ENCODE assay signal across 11 mouse cellular contexts in the genomic region with DNA sequence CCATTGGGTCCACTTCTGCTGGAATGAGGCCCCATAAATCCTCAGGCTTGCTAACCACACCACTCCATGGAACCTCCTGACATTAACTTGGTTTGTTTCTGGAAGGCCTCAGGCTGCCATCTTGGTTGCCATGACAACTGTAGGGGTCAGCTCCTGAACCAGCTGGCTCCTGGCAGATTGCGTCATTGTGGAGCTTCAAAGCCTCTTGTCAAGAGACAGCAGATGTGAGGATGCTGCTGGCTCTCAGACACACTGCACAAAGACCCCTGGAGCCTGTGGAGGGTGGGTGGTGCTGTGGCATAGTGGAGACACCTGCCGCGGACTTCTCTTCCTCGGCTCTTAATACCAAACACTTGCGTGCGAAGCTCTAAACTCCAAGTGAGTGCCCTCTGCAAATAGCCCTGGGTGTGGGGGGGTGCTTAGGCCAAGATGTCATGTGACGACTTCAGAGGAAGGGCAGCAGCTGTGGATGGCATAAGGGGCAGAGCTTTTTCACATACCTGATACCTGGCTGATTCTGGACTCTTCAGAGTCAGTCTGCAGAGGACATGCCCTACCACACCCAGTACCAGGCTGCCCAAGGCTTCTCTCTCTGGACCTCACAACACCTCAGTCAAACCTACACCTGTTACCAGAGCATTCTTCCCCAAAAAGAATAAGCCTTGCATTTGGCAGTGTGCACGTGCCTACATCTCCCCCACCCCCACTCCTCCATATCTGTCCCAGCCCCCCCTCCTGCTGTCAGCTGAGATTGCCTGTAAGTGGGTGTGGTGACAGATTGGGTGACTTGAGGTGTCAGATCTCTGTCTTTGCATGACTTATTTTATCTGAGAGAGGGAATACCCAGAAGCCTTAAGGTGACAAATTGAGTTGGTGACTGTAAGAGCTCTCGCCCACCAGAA. TPM values are rescaled to one million over a fixed set of nuclear protein-coding genes. Genes with fewer than 3 reads are reported as not detected.
DNase-seq lines count a peak whose midpoint lies in the region; ATAC-seq and TF ChIP-seq lines count a peak whose summit lies in the region.
"Had no signal": no experiment of that assay in that cellular context is flagged by ENCODE, and none has a peak within 500 bp of the region (broad histone marks: within the 10 kb centered on the region; RNA-seq: fewer than 3 reads in every experiment).

No protein-coding gene starts in this region.

- H3K4me2 ChIP-seq in lung, embryonic 14.5 days: no peak overlapping the region
- no peak overlapping the region for H3K4me2 ChIP-seq in embryonic facial prominence, embryonic 12.5 days (replicated peaks)
- H3K4me2 ChIP-seq in hindbrain, embryonic 14.5 days (replicated peaks): no peak overlapping the region
- H3K4me2 ChIP-seq: limb, embryonic 12.5 days had no signal

- H3K27me3 ChIP-seq in lung, embryonic 14.5 days (ENCODE audit: insufficient read depth, low read length): no peaks in the 10 kb centered on the region
- H3K27me3 ChIP-seq in embryonic facial prominence, embryonic 12.5 days: no peaks in the 10 kb centered on the region
- H3K27me3 ChIP-seq in hindbrain, embryonic 14.5 days (ENCODE audit: control insufficient read depth, insufficient read depth, low read length): no peaks in the 10 kb centered on the region
- H3K27me3 ChIP-seq: limb, embryonic 12.5 days had no signal

- H3K4me3 ChIP-seq in lung, embryonic 14.5 days (ENCODE audit: low read depth, low read length): no peak overlapping the region
- no peak overlapping the region for H3K4me3 ChIP-seq in embryonic facial prominence, embryonic 12.5 days
- H3K4me3 ChIP-seq in hindbrain, embryonic 14.5 days (replicated peaks; ENCODE audit: low read length): no peak overlapping the region
- H3K4me3 ChIP-seq: limb, embryonic 12.5 days had no signal

- H3K9me3 ChIP-seq in lung, embryonic 14.5 days (ENCODE audit: low read depth, low read length): no peaks in the 10 kb centered on the region
- no peaks in the 10 kb centered on the region for H3K9me3 ChIP-seq in embryonic facial prominence, embryonic 12.5 days
- no peaks in the 10 kb centered on the region for H3K9me3 ChIP-seq in hindbrain, embryonic 14.5 days (ENCODE audit: control insufficient read depth, low read length)
- H3K9me3 ChIP-seq: limb, embryonic 12.5 days had no signal

- DNase-seq in lung, embryonic 14.5 days: peak; percentile 43
- DNase-seq in lung, postnatal 36 days: no peak
- DNase-seq in hindbrain, embryonic 14.5 days (ENCODE audit: low spot score): peak; percentile 52
- peak; percentile 81 for DNase-seq in retina, postnatal 1 day
- no peak for DNase-seq in kidney, postnatal 25 days
- DNase-seq in spleen, postnatal 14 days (ENCODE audit: low spot score in 2 of 2): no peak
- DNase-seq: kidney, adult 9 months; thymus, postnatal 25 days had no signal

- ATAC-seq in lung, embryonic 14.5 days (ENCODE audit: insufficient read depth): no peak
- no peak for ATAC-seq in embryonic facial prominence, embryonic 12.5 days (ENCODE audit: insufficient number of reproducible peaks, insufficient read depth, low FRiP score, low TSS enrichment)
- ATAC-seq in hindbrain, embryonic 14.5 days (ENCODE audit: low FRiP score): peak; percentile 53; the same call in 1 of the 2 replicates

- no peak overlapping the region for H3K9ac ChIP-seq in lung, embryonic 14.5 days
- no peak overlapping the region for H3K9ac ChIP-seq in embryonic facial prominence, embryonic 12.5 days
- no peak overlapping the region for H3K9ac ChIP-seq in hindbrain, embryonic 14.5 days
- H3K9ac ChIP-seq: limb, embryonic 12.5 days had no signal

- H3K36me3 ChIP-seq in lung, embryonic 14.5 days (ENCODE audit: insufficient read depth): peaks cover 87% of the 10 kb centered on the region
- H3K36me3 ChIP-seq in embryonic facial prominence, embryonic 12.5 days: peaks cover 83% of the 10 kb centered on the region
- peaks cover 90% of the 10 kb centered on the region for H3K36me3 ChIP-seq in hindbrain, embryonic 14.5 days (replicated peaks; ENCODE audit: control insufficient read depth, insufficient read depth)

- no peak overlapping the region for H3K27ac ChIP-seq in lung, embryonic 14.5 days (ENCODE audit: low read depth)
- H3K27ac ChIP-seq in embryonic facial prominence, embryonic 12.5 days: peak overlapping the region; percentile 17; the same call in 1 of the 2 replicates
- H3K27ac ChIP-seq in hindbrain, embryonic 14.5 days: peak overlapping the region; percentile 57
- H3K27ac ChIP-seq: limb, embryonic 12.5 days; macrophage had no signal

- 66% methylated on average over 9 of the region's 9 CpGs for WGBS in lung, embryonic 14.5 days
- 78% methylated on average over 9 of the region's 9 CpGs for WGBS in embryonic facial prominence, embryonic 12.5 days
- 38% methylated on average over 9 of the region's 9 CpGs for WGBS in hindbrain, embryonic 14.5 days

- no peaks in the 10 kb centered on the region for H3K4me1 ChIP-seq in lung, embryonic 14.5 days (ENCODE audit: insufficient read depth)
- H3K4me1 ChIP-seq in embryonic facial prominence, embryonic 12.5 days: no peaks in the 10 kb centered on the region
- H3K4me1 ChIP-seq in hindbrain, embryonic 14.5 days (replicated peaks; ENCODE audit: control insufficient read depth, insufficient read depth, low read length): no peaks in the 10 kb centered on the region; the same call in 1 of the 2 replicates

- TF ChIP-seq CTCF in lung, embryonic 14.5 days (IDR thresholded peaks at IDR 0.05; ENCODE audit: low read depth): no peak

RNA-seq across cellular contexts. Expression of a gene that starts 18.3 kb away (rescaled TPM):
- 143 and 152 TPM in 2 replicates for polyA plus RNA-seq in lung, embryonic 14.5 days (2014; fragmentation: Nextera tagmentation; extraction: Ambion mirVana)
- polyA plus RNA-seq in embryonic facial prominence, embryonic 12.5 days (2016; fragmentation: Nextera tagmentation; extraction: Ambion mirVana): 118 and 119 TPM in 2 replicates
- 91.3 and 106 TPM in 2 replicates for polyA plus RNA-seq in hindbrain, embryonic 14.5 days (2014; fragmentation: Nextera tagmentation; extraction: Ambion mirVana)

Comparison
In these comparisons a context has a peak if more than half of its experiments do, and no peak if none do; other contexts are left out.
1. DNase-seq: peak in lung, embryonic 14.5 days (single experiment), hindbrain, embryonic 14.5 days (single experiment) and retina, postnatal 1 day (single experiment); none in lung, postnatal 36 days (single experiment), kidney, postnatal 25 days (0 of 2) and spleen, postnatal 14 days (0 of 2).